Mouse (Mus musculus) bone marrow, adult 2 months (tissue): ENCODE measurements around the gene Sell. TPM values are rescaled to one million over a fixed set of nuclear protein-coding genes. Genes with fewer than 3 reads are reported as not detected.

ENCODE experiments used
- H3K27ac ChIP-seq: fragments of 200-500 bp; 2 replicates; pipeline ENCODE4 v1.5.1; 2012; ENCODE audit warnings: low read depth, mild to moderate bottlenecking, control low read depth, inconsistent platforms, low read length; ENCODE audit not compliant: control insufficient read depth, poor library complexity, insufficient read depth
- H3K4me1 ChIP-seq: fragments of 200-500 bp; 2 replicates; pipeline ENCODE4 v1.6.1; 2011; ENCODE audit warnings: low read length; ENCODE audit not compliant: control insufficient read depth, insufficient read depth
- H3K4me3 ChIP-seq: fragments of 200-500 bp; replicated peaks from 2 replicates; pipeline ENCODE3; 2011; ENCODE audit warnings: mild to moderate bottlenecking, low read depth, low read length, control low read depth; ENCODE audit not compliant: control insufficient read depth
- CTCF ChIP-seq: fragments of 200-500 bp; IDR thresholded peaks from 2 replicates; pipeline ENCODE4 v1.5.1; 2011; ENCODE audit warnings: low read length, control low read depth; ENCODE audit not compliant: control insufficient read depth, insufficient read depth
- POLR2A ChIP-seq: fragments of 200-500 bp; IDR thresholded peaks from 2 replicates; pipeline ENCODE4 v1.6.1; 2011; ENCODE audit warnings: low read depth, mild to moderate bottlenecking, control low read depth, low read length, borderline replicate concordance; ENCODE audit not compliant: control insufficient read depth
- WGBS: fragments of 180-500 bp; shearing (Covaris S2); methylation state at CpG from one replicate; pipeline ENCODE4 v1.1.7; 2018; 5-methylcytosine and 5-hydroxymethylcytosine counted together
- polyA plus RNA-seq: library from polyadenylated mRNA; stranded (reverse); fragments of >200 nt; gene quantifications from 2 replicates; pipeline ENCODE4 v1.2.4, GENCODE M21; 2011; ENCODE audit warnings: low replicate concordance; ENCODE audit not compliant: missing spikeins, insufficient read depth, insufficient read length

Sell gene
- polyA plus RNA-seq, 1 experiment = 70.4 TPM

DNA sequence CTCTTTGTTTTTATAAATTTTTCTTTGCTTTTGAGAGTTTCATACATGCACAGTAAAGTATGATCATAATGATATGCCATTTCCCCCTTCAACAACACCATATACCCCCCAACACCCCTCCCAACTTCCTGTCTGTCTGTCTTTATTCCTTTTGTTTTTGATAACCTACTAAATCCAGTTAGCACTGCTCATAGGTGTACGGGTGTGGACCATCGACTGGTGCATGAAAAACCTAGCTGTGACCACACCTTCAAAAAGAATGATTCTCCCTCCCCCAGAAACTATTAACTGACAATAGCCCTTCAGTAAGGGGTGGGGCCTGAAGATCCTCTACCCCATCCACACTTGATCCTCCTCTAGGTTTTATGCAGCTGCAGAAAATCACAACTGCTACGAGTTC lies 2.0 kb downstream of the Sell start:
- Histone ChIP-seq H3K4me3 (peak overlapping the region; percentile 55), H3K4me1 (peaks cover 2% of the 10 kb centered on the region; the same call in 1 of the 2 replicates), H3K27ac (peak overlapping the region; percentile 25; the same call in 1 of the 2 replicates)
- TF ChIP-seq CTCF (no peak), POLR2A (no peak)
- 3% methylated on average over 3 of the region's 3 CpGs for WGBS

DNA sequence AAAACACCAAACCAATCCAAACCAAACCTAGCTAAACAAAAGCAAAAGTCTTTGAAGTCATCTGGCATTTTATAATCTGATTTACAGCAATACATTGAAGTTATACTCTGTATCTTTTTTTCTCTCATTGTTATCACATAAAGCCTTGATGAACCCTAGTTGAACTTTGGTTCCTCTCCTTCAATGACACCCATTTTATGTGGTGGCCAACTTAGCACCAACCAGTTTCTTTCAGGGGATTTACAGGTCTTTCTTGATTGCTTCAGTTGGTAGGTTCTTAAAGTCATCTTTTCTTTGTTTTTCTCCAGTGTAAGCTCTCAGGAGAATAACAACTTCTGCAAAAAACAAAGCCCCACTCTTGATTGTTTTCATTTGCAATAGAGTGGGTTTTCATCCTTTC lies 7.5 kb downstream of the Sell start:
- Histone ChIP-seq H3K4me3 (no peak overlapping the region), H3K4me1 (peaks cover 13% of the 10 kb centered on the region), H3K27ac (no peak overlapping the region)
- no peak for TF ChIP-seq POLR2A
- TF ChIP-seq CTCF = no peak

- Histone ChIP-seq H3K4me3 (no peak overlapping the region), H3K4me1 (peaks cover 15% of the 10 kb centered on the region), H3K27ac (peak overlapping the region; percentile 9; the same call in 1 of the 2 replicates)
- TF ChIP-seq CTCF = no peak
- no peak for TF ChIP-seq POLR2A
- 67% methylated on average over 4 of the region's 4 CpGs for WGBS
These were observed 8.7 kb downstream of the Sell start for GRCm38 (mm10) chr1:164070461-164070860.

GRCm38 (mm10) chr1:164071111-164071510 lies 9.3 kb downstream of the Sell start:
- WGBS = 7% methylated on average over 7 of the region's 7 CpGs

DNA sequence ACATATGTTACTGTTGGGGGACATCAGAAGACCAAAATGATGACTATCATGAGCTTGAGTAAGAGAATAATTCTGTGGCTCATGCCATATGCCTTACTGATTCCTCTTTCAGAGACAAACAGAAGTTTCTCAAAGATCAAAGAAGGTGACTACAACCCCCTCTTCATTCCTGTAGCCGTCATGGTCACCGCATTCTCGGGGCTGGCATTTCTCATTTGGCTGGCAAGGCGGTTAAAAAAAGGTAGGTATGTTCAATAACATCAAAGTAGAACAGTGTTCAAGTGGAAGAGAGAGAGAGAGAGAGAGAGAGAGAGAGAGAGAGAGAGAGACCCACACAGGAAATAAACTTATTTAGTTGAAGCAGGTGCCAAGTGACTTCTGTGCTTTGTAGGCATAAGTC lies 10.2 kb downstream of the Sell start:
- 61% methylated on average over 4 of the region's 4 CpGs for WGBS
- Histone ChIP-seq H3K27ac (peak overlapping the region; percentile 72; the same call in 1 of the 2 replicates), H3K4me3 (no peak overlapping the region), H3K4me1 (peaks cover 18% of the 10 kb centered on the region)
- TF ChIP-seq CTCF (no peak), POLR2A (no peak)

More at GRCm38 (mm10) chr1:164071111-164071510, 9.3 kb downstream of the Sell start:
- H3K4me3 ChIP-seq = no peak overlapping the region
- peak overlapping the region; percentile 42; the same call in 1 of the 2 replicates for H3K27ac ChIP-seq
- TF ChIP-seq POLR2A = no peak
- no peak for TF ChIP-seq CTCF
- peaks cover 17% of the 10 kb centered on the region for H3K4me1 ChIP-seq

DNA sequence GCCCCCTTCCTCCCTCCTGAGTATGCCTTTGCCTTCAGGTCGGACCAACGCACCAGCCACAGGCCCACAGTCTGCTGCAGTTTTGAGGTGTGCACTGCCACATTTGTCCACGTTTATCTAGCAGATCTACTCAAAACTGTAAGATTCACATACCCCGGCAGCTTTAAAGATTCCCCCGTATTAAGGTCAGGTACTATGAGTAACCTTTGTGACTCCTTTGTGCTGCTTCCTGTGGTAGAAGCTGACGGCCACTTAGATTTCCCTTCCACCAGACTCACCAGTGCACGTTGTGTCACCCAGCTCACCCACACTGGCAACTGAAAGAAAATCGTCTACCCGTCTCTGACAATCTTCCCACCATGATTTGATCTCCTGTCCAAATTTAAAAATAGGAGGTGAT lies 11.3 kb downstream of the Sell start:
- H3K4me1 ChIP-seq = peaks cover 18% of the 10 kb centered on the region

DNA sequence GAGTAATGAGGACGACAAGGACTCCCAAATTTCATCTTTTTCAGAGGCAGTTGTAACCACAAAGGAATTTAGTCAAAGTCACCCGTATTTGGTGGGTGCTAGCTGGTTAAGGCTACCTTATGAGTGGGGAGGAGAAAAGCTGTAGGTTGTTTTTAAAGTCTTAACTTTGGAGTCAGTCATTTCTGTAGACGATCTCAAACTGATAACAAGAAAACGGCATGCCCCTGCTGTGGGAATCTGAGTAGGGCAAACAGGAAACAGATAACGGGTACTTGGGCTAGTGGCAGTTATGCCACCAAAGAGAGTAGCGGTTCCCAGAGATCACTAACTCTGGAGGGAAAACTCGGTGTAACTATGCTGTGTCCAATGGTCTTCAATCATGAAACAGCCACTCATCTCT lies 12.0 kb downstream of the Sell start:
- no peak for TF ChIP-seq POLR2A
- WGBS = 3% methylated on average over 7 of the region's 7 CpGs
- Histone ChIP-seq H3K4me1 (peaks cover 18% of the 10 kb centered on the region), H3K27ac (peak overlapping the region; percentile 45; the same call in 1 of the 2 replicates), H3K4me3 (no peak overlapping the region)

More for the DNA sequence above, 11.3 kb downstream of the Sell start:
- peak overlapping the region; percentile 45 for H3K27ac ChIP-seq
- TF ChIP-seq POLR2A = no peak
- no peak for TF ChIP-seq CTCF
- WGBS = 38% methylated on average over 9 of the region's 9 CpGs
- H3K4me3 ChIP-seq = no peak overlapping the region

GRCm38 (mm10) chr1:164074606-164075140 lies 12.9 kb downstream of the Sell start:
- peak overlapping the region; percentile 65 for H3K27ac ChIP-seq
- TF ChIP-seq POLR2A (no peak), CTCF (no peak)
- 44% methylated on average over 2 of the region's 2 CpGs for WGBS

GRCm38 (mm10) chr1:164075416-164075815 lies 13.6 kb downstream of the Sell start:
- 77% methylated on average over 1 of the region's 1 CpGs for WGBS
- H3K4me1 ChIP-seq = peaks cover 16% of the 10 kb centered on the region
- TF ChIP-seq CTCF (no peak), POLR2A (no peak)
- H3K4me3 ChIP-seq = no peak overlapping the region
- peak overlapping the region; percentile 84; the same call in 1 of the 2 replicates for H3K27ac ChIP-seq

More at GRCm38 (mm10) chr1:164074606-164075140, 12.9 kb downstream of the Sell start:
- peaks cover 20% of the 10 kb centered on the region for H3K4me1 ChIP-seq
- H3K4me3 ChIP-seq = no peak overlapping the region
